Mouse (Mus musculus): Measurements from ENCODE around the gene Sema4b. TPM values are rescaled to one million over a fixed set of nuclear protein-coding genes. Genes with fewer than 3 reads are reported as not detected.
A peak's percentile ranks its signal among the peaks of the same experiment; 100 is the strongest.

The Sema4b gene
- polyA plus RNA-seq, 1 experiment from 2014 or later = 12.1 TPM

- WGBS = 84% methylated on average over 7 of the region's 7 CpGs
- H3K9me3 ChIP-seq (ENCODE audit: control insufficient read depth, low read length) = no peaks in the 10 kb centered on the region
- H3K27me3 ChIP-seq (ENCODE audit: control insufficient read depth, insufficient read depth, low read length) = no peaks in the 10 kb centered on the region; the same call in 1 of the 2 replicates
- H3K36me3 ChIP-seq (ENCODE audit: control insufficient read depth, insufficient read depth, low read length) = no peaks in the 10 kb centered on the region
- no peak overlapping the region for H3K9ac ChIP-seq (ENCODE audit: low read length)
- ATAC-seq (ENCODE audit: insufficient read depth, low FRiP score, low TSS enrichment) (no peak), DNase-seq (ENCODE audit: low spot score) (no peak)
- no peak overlapping the region for H3K4me2 ChIP-seq (ENCODE audit: low read depth)
- no peak overlapping the region for H3K4me3 ChIP-seq (ENCODE audit: low read depth, low read length)
- H3K4me1 ChIP-seq (ENCODE audit: control insufficient read depth, insufficient read depth, low read length) = no peaks in the 10 kb centered on the region
- H3K27ac ChIP-seq (ENCODE audit: low read depth, low read length) = no peak overlapping the region
Measured at GRCm38 (mm10) chr7:80252437-80252836, 65.8 kb downstream of the Sema4b start.

- Histone ChIP-seq H3K27me3 (ENCODE audit: control insufficient read depth, insufficient read depth, low read length) (no peaks in the 10 kb centered on the region; the same call in 1 of the 2 replicates), H3K27ac (ENCODE audit: low read depth, low read length) (no peak overlapping the region), H3K4me3 (ENCODE audit: low read depth, low read length) (no peak overlapping the region), H3K9ac (ENCODE audit: low read length) (no peak overlapping the region), H3K9me3 (ENCODE audit: control insufficient read depth, low read length) (no peaks in the 10 kb centered on the region), H3K36me3 (ENCODE audit: control insufficient read depth, insufficient read depth, low read length) (no peaks in the 10 kb centered on the region), H3K4me1 (ENCODE audit: control insufficient read depth, insufficient read depth, low read length) (no peaks in the 10 kb centered on the region), H3K4me2 (ENCODE audit: low read depth) (no peak overlapping the region)
- no peak for ATAC-seq (ENCODE audit: insufficient read depth, low FRiP score, low TSS enrichment)
- 86% methylated on average over 11 of the region's 11 CpGs for WGBS
- no peak for DNase-seq (ENCODE audit: low spot score)
Measured at GRCm38 (mm10) chr7:80252886-80253285, 66.2 kb downstream of the Sema4b start.

GRCm38 (mm10) chr7:80255981-80256380 is 69.3 kb downstream of the Sema4b start:
- Histone ChIP-seq H3K36me3 (ENCODE audit: control insufficient read depth, insufficient read depth, low read length) (no peaks in the 10 kb centered on the region), H3K9ac (ENCODE audit: low read length) (no peak overlapping the region), H3K4me1 (ENCODE audit: control insufficient read depth, insufficient read depth, low read length) (no peaks in the 10 kb centered on the region), H3K4me2 (ENCODE audit: low read depth) (no peak overlapping the region), H3K9me3 (ENCODE audit: control insufficient read depth, low read length) (no peaks in the 10 kb centered on the region), H3K4me3 (ENCODE audit: low read depth, low read length) (no peak overlapping the region), H3K27ac (ENCODE audit: low read depth, low read length) (no peak overlapping the region), H3K27me3 (ENCODE audit: control insufficient read depth, insufficient read depth, low read length) (no peaks in the 10 kb centered on the region; the same call in 1 of the 2 replicates)
- DNase-seq (ENCODE audit: low spot score) (no peak), ATAC-seq (ENCODE audit: insufficient read depth, low FRiP score, low TSS enrichment) (no peak)
- 81% methylated on average over 2 of the region's 2 CpGs for WGBS

- Histone ChIP-seq H3K4me2 (ENCODE audit: low read depth) (no peak overlapping the region), H3K9me3 (ENCODE audit: control insufficient read depth, low read length) (no peaks in the 10 kb centered on the region), H3K27ac (ENCODE audit: low read depth, low read length) (no peak overlapping the region), H3K27me3 (ENCODE audit: control insufficient read depth, insufficient read depth, low read length) (no peaks in the 10 kb centered on the region; the same call in 1 of the 2 replicates), H3K4me3 (ENCODE audit: low read depth, low read length) (no peak overlapping the region), H3K9ac (ENCODE audit: low read length) (no peak overlapping the region), H3K36me3 (ENCODE audit: control insufficient read depth, insufficient read depth, low read length) (no peaks in the 10 kb centered on the region), H3K4me1 (ENCODE audit: control insufficient read depth, insufficient read depth, low read length) (peaks cover 7% of the 10 kb centered on the region)
- ATAC-seq (ENCODE audit: insufficient read depth, low FRiP score, low TSS enrichment) = no peak
- WGBS = 69% methylated on average over 2 of the region's 2 CpGs
- DNase-seq (ENCODE audit: low spot score) = no peak
Measured at GRCm38 (mm10) chr7:80257706-80258105, 71.1 kb downstream of the Sema4b start.

GRCm38 (mm10) chr7:80260625-80261371 is 74.2 kb downstream of the Sema4b start, which contains the start of gene Ngrn:
Gene Ngrn, plus strand, starts transcription at chr7:80261215.
- H3K4me3 ChIP-seq (ENCODE audit: low read depth, low read length) = peak within 1 kb of the TSS; percentile 91
- peak within 1 kb of the TSS; percentile 90 for H3K9ac ChIP-seq (ENCODE audit: low read length)
- peak within 1 kb of the TSS; percentile 85 for H3K4me2 ChIP-seq (ENCODE audit: low read depth)
- WGBS = 27% methylated on average over 40 of the region's 40 CpGs
- peaks cover 7% of the 10 kb centered on the region for H3K4me1 ChIP-seq (ENCODE audit: control insufficient read depth, insufficient read depth, low read length)
- H3K27me3 ChIP-seq (ENCODE audit: control insufficient read depth, insufficient read depth, low read length) = no peaks in the 10 kb centered on the region; the same call in 1 of the 2 replicates
- H3K36me3 ChIP-seq (ENCODE audit: control insufficient read depth, insufficient read depth, low read length) = 0 out of 2 replicates have a peak, but pooled peaks cover 4% of the 10 kb centered on the region
- peak; percentile 88 for ATAC-seq (ENCODE audit: insufficient read depth, low FRiP score, low TSS enrichment)
- H3K9me3 ChIP-seq (ENCODE audit: control insufficient read depth, low read length) = no peaks in the 10 kb centered on the region
- 0 out of 2 replicates have a peak within 1 kb of the TSS, but pooled peaks have one; percentile 34 for H3K27ac ChIP-seq (ENCODE audit: low read depth, low read length)
- DNase-seq (ENCODE audit: low spot score) = peak; percentile 89

- DNase-seq (ENCODE audit: low spot score) (no peak), ATAC-seq (ENCODE audit: insufficient read depth, low FRiP score, low TSS enrichment) (peak; percentile 38; the same call in 1 of the 2 replicates)
- peaks cover 4% of the 10 kb centered on the region; the same call in 1 of the 2 replicates for H3K36me3 ChIP-seq (ENCODE audit: control insufficient read depth, insufficient read depth, low read length)
- H3K9ac ChIP-seq (ENCODE audit: low read length) = peak overlapping the region; percentile 90
- H3K27ac ChIP-seq (ENCODE audit: low read depth, low read length) = 0 out of 2 replicates have a peak overlapping the region, but pooled peaks have one; percentile 34
- peak overlapping the region; percentile 85 for H3K4me2 ChIP-seq (ENCODE audit: low read depth)
- no peaks in the 10 kb centered on the region; the same call in 1 of the 2 replicates for H3K27me3 ChIP-seq (ENCODE audit: control insufficient read depth, insufficient read depth, low read length)
- H3K4me1 ChIP-seq (ENCODE audit: control insufficient read depth, insufficient read depth, low read length) = peaks cover 7% of the 10 kb centered on the region
- WGBS = under 1% methylated on average over 32 of the region's 32 CpGs
- peak overlapping the region; percentile 91 for H3K4me3 ChIP-seq (ENCODE audit: low read depth, low read length)
- H3K9me3 ChIP-seq (ENCODE audit: control insufficient read depth, low read length) = no peaks in the 10 kb centered on the region
Measured at GRCm38 (mm10) chr7:80261372-80261990, 74.8 kb downstream of the Sema4b start.

- no peaks in the 10 kb centered on the region for H3K9me3 ChIP-seq (ENCODE audit: control insufficient read depth, low read length)
- no peak overlapping the region for H3K27ac ChIP-seq (ENCODE audit: low read depth, low read length)
- no peak overlapping the region for H3K9ac ChIP-seq (ENCODE audit: low read length)
- DNase-seq (ENCODE audit: low spot score) = no peak
- H3K27me3 ChIP-seq (ENCODE audit: control insufficient read depth, insufficient read depth, low read length) = no peaks in the 10 kb centered on the region
- peaks cover 8% of the 10 kb centered on the region for H3K36me3 ChIP-seq (ENCODE audit: control insufficient read depth, insufficient read depth, low read length)
- no peak for ATAC-seq (ENCODE audit: insufficient read depth, low FRiP score, low TSS enrichment)
- no peak overlapping the region for H3K4me2 ChIP-seq (ENCODE audit: low read depth)
- H3K4me1 ChIP-seq (ENCODE audit: control insufficient read depth, insufficient read depth, low read length) = peaks cover 11% of the 10 kb centered on the region
- H3K4me3 ChIP-seq (ENCODE audit: low read depth, low read length) = no peak overlapping the region
- WGBS = 94% methylated on average over 12 of the region's 12 CpGs
Measured at GRCm38 (mm10) chr7:80264606-80265005, 78.0 kb downstream of the Sema4b start.

- Histone ChIP-seq H3K4me2 (ENCODE audit: low read depth) (no peak overlapping the region), H3K36me3 (ENCODE audit: control insufficient read depth, insufficient read depth, low read length) (peaks cover 8% of the 10 kb centered on the region), H3K27me3 (ENCODE audit: control insufficient read depth, insufficient read depth, low read length) (no peaks in the 10 kb centered on the region), H3K4me3 (ENCODE audit: low read depth, low read length) (no peak overlapping the region), H3K9ac (ENCODE audit: low read length) (no peak overlapping the region), H3K27ac (ENCODE audit: low read depth, low read length) (no peak overlapping the region), H3K4me1 (ENCODE audit: control insufficient read depth, insufficient read depth, low read length) (peaks cover 13% of the 10 kb centered on the region), H3K9me3 (ENCODE audit: control insufficient read depth, low read length) (no peaks in the 10 kb centered on the region)
- ATAC-seq (ENCODE audit: insufficient read depth, low FRiP score, low TSS enrichment) = no peak
- no peak for DNase-seq (ENCODE audit: low spot score)
- whole genome bisulfite sequencing = 68% methylated on average over 1 of the region's 1 CpGs
Measured at GRCm38 (mm10) chr7:80267764-80268163, 81.1 kb downstream of the Sema4b start.

Data from neural tube, embryonic 11.5 days (tissue).